Mouse (Mus musculus): ENCODE measurements around the gene Ogt.

GRCm38 (mm10) chrX:101620317-101620716 lies 19.5 kb upstream of the Ogt start:
- TF ChIP-seq POLR2A (IDR thresholded peaks at IDR 0.05; ENCODE audit: low read depth, low read length) (no peak), CTCF (IDR thresholded peaks at IDR 0.05; ENCODE audit: borderline replicate concordance, insufficient read depth, low read length) (no peak)
